Mouse (Mus musculus): ENCODE measurements around the gene Gm8126. TPM values are rescaled to one million over a fixed set of nuclear protein-coding genes. Genes with fewer than 3 reads are reported as not detected.
"Not testable (repeated sequence)": the region's sequence is repeated elsewhere in the genome, so short reads cannot be mapped to it uniquely, and the experiment has no call there.

The Gm8126 gene
- polyA plus RNA-seq, 1 experiment from 2014 or later, result not detected

DNA sequence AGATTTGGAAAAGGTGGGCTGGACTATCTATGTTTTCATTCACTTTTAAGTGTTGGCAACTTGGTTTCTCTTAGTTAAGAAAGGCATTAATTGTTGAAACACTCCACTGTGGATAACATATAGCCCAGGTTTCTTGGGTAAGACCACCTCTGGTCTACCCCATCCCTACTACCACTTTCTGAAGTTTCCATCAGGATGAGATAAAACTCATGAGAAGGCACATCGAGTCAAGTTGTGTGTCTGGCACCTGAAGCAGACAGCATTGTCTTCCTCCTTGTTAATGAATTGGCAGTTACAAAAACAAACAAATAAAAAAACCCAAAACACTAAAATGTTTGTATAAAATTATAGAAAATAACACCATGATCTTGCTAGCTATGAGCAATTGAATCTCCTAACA lies 17.3 kb downstream of the Gm8126 start:
- 57% methylated on average over 1 of the region's 1 CpGs for WGBS (ENCODE audit: insufficient replicate concordance)
- not testable (repeated sequence) for H3K36me3 ChIP-seq (replicated peaks); H3K9me3 ChIP-seq (replicated peaks); H3K9ac ChIP-seq; H3K4me2 ChIP-seq; H3K27me3 ChIP-seq; H3K4me3 ChIP-seq (replicated peaks); H3K4me1 ChIP-seq (replicated peaks); H3K27ac ChIP-seq (replicated peaks); ATAC-seq (ENCODE audit: insufficient read depth)

DNA sequence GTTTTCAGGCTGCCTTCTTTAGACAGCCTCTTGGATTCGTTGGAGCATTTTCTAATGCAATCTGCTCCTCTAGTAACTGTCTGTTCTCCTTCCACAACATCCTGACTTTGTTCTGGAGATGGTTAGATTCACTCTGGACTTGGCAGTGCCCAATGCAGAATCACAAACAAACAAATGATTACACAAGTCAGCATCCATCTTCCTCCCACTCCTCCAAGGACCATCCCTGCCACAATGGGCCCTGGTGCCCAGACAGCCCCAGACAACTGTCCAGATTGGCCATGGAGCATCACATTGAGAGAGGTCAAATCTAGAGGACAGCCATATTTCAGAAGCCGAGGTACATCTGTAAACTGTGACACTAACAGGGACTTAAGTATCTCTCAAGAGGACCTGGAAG lies 19.0 kb downstream of the Gm8126 start:
- H3K9ac ChIP-seq; H3K36me3 ChIP-seq (replicated peaks); H3K27me3 ChIP-seq; H3K4me1 ChIP-seq (replicated peaks); H3K4me2 ChIP-seq; H3K9me3 ChIP-seq (replicated peaks); H3K27ac ChIP-seq (replicated peaks); H3K4me3 ChIP-seq (replicated peaks); ATAC-seq (ENCODE audit: insufficient read depth): not testable (repeated sequence)
- WGBS (ENCODE audit: insufficient replicate concordance), result 33% methylated on average over 2 of the region's 2 CpGs

DNA sequence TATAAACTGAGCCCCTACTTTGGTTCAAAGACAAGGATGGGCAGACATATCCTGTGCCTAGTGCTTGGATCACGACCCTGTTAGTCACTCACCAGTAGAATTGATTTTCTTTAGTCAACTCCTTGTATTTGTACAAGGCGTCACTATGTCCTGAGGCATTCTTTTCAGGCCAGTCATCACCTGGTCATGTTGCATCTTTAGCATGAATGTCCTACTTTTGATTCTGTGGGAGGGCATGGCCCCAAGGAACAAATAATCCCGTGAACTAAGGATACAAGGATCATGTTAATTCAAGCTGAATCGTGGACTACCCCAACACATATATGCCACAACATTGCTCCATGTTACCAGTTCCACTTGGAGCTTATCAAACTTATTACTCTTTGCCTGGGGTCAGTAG lies 19.7 kb downstream of the Gm8126 start:
- not testable (repeated sequence) for H3K27me3 ChIP-seq; H3K27ac ChIP-seq (replicated peaks); H3K9me3 ChIP-seq (replicated peaks); H3K9ac ChIP-seq; H3K4me1 ChIP-seq (replicated peaks); H3K4me3 ChIP-seq (replicated peaks); ATAC-seq (ENCODE audit: insufficient read depth); H3K4me2 ChIP-seq; H3K36me3 ChIP-seq (replicated peaks)
- 32% methylated on average over 4 of the region's 4 CpGs for WGBS (ENCODE audit: insufficient replicate concordance)

DNA sequence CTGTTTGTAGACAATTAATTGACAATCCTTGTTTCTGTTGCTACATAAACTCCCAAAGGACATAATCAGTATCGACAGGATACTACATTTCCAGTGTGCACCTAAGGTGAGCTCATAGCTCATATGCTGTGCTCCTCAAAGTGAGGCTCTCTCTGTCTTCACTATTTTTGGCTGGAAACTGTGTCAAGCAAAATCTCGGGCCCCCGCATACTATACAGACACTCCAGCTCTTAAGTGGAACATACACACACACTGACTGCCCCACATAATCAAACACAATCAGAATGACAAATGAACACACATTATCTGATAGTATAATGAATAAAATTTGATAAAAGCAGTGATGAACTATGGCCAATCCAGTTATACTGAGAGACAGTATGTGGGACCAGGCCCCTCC lies 20.2 kb downstream of the Gm8126 start:
- 52% methylated on average over 3 of the region's 3 CpGs for WGBS (ENCODE audit: insufficient replicate concordance)
- H3K27ac ChIP-seq (replicated peaks); H3K4me3 ChIP-seq (replicated peaks); H3K4me1 ChIP-seq (replicated peaks); ATAC-seq (ENCODE audit: insufficient read depth); H3K4me2 ChIP-seq; H3K27me3 ChIP-seq; H3K9ac ChIP-seq; H3K36me3 ChIP-seq (replicated peaks); H3K9me3 ChIP-seq (replicated peaks): not testable (repeated sequence)

DNA sequence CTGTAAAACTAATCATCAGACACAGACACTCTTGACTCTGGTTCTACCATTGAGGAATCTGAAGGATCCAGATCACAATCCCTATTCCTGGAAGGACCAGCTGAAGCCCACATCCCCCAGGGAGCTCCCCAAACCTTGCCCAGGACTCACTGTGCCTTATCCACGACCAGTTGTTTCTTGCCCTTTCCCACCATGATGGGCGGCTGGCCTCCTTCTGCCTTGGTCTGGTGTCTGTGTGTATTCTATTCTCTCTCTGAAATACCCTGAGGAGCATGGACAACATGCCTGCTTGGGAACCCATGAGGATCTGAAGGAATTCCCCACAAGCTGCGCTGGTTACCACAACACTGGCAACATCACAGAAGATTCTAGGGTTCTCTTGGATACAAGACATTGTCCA lies 35.1 kb downstream of the Gm8126 start, which contains the start of gene Gm8127:
Gm8127 (minus strand) TSS at position 330 of the 400 bp plus-strand sequence.
- H3K36me3 ChIP-seq (replicated peaks); H3K27me3 ChIP-seq; H3K4me1 ChIP-seq (replicated peaks); H3K9me3 ChIP-seq (replicated peaks); ATAC-seq (ENCODE audit: insufficient read depth); H3K4me2 ChIP-seq; H3K9ac ChIP-seq; H3K27ac ChIP-seq (replicated peaks); H3K4me3 ChIP-seq (replicated peaks): not testable (repeated sequence)
- WGBS (ENCODE audit: insufficient replicate concordance), result 49% methylated on average over 3 of the region's 3 CpGs

Other genes with a start within 250 kb of the Gm8126 start
- not detected in 2 replicates for gene Gm10376, start 243.0 kb upstream of the Gm8126 start, polyA plus RNA-seq (2015; fragmentation: Nextera tagmentation; extraction: Ambion mirVana)
- gene Gm8094, start 182.0 kb upstream of the Gm8126 start, polyA plus RNA-seq (2015; fragmentation: Nextera tagmentation; extraction: Ambion mirVana), result not detected in 2 replicates
- gene Gm8104, start 158.0 kb upstream of the Gm8126 start, polyA plus RNA-seq (2015; fragmentation: Nextera tagmentation; extraction: Ambion mirVana), result not detected in 2 replicates
- gene Gm7233, start 78.8 kb upstream of the Gm8126 start, polyA plus RNA-seq (2015; fragmentation: Nextera tagmentation; extraction: Ambion mirVana), result not detected in 2 replicates
- not detected in 2 replicates for gene Gm8122, start 23.3 kb upstream of the Gm8126 start, polyA plus RNA-seq (2015; fragmentation: Nextera tagmentation; extraction: Ambion mirVana)
- gene Gm9732, start 16.4 kb downstream of the Gm8126 start, polyA plus RNA-seq (2015; fragmentation: Nextera tagmentation; extraction: Ambion mirVana), result not detected in 2 replicates
- not detected in 2 replicates for gene Gm8127, start 35.2 kb downstream of the Gm8126 start, polyA plus RNA-seq (2015; fragmentation: Nextera tagmentation; extraction: Ambion mirVana)
- not detected in 2 replicates for gene 1700001F09Rik, start 89.2 kb downstream of the Gm8126 start, polyA plus RNA-seq (2015; fragmentation: Nextera tagmentation; extraction: Ambion mirVana)
- gene Gm8138, start 157.7 kb downstream of the Gm8126 start, polyA plus RNA-seq (2015; fragmentation: Nextera tagmentation; extraction: Ambion mirVana), result not detected in 2 replicates